ENCODE assay signal across 8 mouse cellular contexts in the genomic region with DNA sequence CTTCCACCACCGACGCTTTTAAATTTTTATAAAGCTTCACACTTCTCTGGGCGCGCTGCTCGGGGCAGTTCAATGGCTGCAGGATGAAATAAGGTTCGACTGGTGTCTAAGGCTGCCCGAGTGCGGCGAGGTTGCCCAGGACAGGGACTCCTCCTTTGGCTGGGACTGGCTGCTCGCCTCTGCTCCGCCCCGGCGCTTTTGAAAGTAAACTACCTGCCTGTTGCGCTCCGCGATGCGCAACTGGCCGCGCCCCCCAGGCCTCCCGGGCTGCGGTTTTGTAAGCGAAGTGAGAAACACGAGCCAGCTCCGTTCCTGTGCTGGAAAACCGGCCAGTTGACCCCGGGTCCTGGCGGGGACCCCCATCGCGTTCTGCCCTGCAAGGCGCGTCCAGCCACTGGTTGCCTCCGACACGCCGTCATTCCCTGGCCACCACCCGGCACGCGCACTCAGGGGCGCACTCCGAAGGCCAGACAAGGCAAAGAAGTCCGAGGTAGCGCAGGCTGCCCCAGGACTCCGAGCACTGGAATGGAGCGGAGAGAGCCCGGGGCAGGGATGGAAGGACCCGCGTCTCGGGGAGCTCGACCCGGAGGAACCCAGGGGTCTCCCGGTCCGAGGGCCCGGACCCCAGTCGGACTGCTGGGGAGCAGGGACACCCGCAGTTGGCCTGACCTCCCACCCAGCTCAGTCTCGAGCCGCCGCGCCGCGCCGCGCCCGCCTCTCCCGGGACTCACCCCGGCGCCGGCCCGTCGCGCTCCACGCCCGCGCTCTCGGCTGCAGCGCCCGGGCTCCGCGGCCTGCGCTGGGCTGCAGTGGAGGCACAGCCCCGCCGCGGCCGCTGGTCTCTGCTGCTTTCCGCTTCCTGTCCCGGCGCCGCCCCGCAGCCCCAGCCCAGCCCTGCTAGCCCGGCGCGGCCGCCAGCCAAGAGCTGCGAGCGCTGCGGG. TPM values are rescaled to one million over a fixed set of nuclear protein-coding genes. Genes with fewer than 3 reads are reported as not detected.
DNase-seq lines count a peak whose midpoint lies in the region; ATAC-seq and TF ChIP-seq lines count a peak whose summit lies in the region.

A gene (minus strand): TSS at position 913 of the 941 bp plus-strand sequence.

- H3K4me1 ChIP-seq in intestine, embryonic 15.5 days (replicated peaks) = peaks cover 23% of the 10 kb centered on the region
- peaks cover 9% of the 10 kb centered on the region; the same call in 1 of the 2 replicates for H3K4me1 ChIP-seq in midbrain, postnatal 0 days (ENCODE audit: insufficient read depth, low read length)

- no peaks in the 10 kb centered on the region for H3K9me3 ChIP-seq in intestine, embryonic 15.5 days
- H3K9me3 ChIP-seq in midbrain, postnatal 0 days (ENCODE audit: low read length) = no peaks in the 10 kb centered on the region

- DNase-seq in left cerebral cortex, adult 18-20 months (ENCODE audit: low spot score in 2 of 2) = peak; percentile 31 to 34
- no peak for DNase-seq in left cerebral cortex, adult 11 months (ENCODE audit: low spot score)
- peak; percentile 89 for DNase-seq in embryo, embryonic 11 days
- DNase-seq in gonadal fat pad, adult 2 months (ENCODE audit: low read depth) = no peak
- peak; percentile 75 for DNase-seq in liver
- peak; percentile 62 for DNase-seq in midbrain, postnatal 0 days (ENCODE audit: low spot score)
- peak; percentile 54 for DNase-seq in testis, postnatal 14 days (ENCODE audit: low spot score)

- peak within 1 kb of the TSS; percentile 88 for H3K27ac ChIP-seq in intestine, embryonic 15.5 days
- H3K27ac ChIP-seq in midbrain, postnatal 0 days (ENCODE audit: low read depth, low read length) = peak within 1 kb of the TSS; percentile 62

- peak within 1 kb of the TSS; percentile 84 for H3K4me3 ChIP-seq in intestine, embryonic 15.5 days (replicated peaks)
- peak within 1 kb of the TSS; percentile 69 for H3K4me3 ChIP-seq in midbrain, postnatal 0 days (ENCODE audit: low read depth, low read length)

- ATAC-seq in intestine, embryonic 15.5 days = peak; percentile 93
- ATAC-seq in midbrain, postnatal 0 days (ENCODE audit: low FRiP score) = peak; percentile 81

- under 1% methylated on average over 94 of the region's 95 CpGs for WGBS in intestine, embryonic 15.5 days
- WGBS in midbrain, postnatal 0 days = under 1% methylated on average over 73 of the region's 95 CpGs

- H3K36me3 ChIP-seq in intestine, embryonic 15.5 days = no peaks in the 10 kb centered on the region
- no peaks in the 10 kb centered on the region for H3K36me3 ChIP-seq in midbrain, postnatal 0 days (ENCODE audit: insufficient read depth, low read length)

- peak within 1 kb of the TSS; percentile 90 for H3K9ac ChIP-seq in intestine, embryonic 15.5 days
- H3K9ac ChIP-seq in midbrain, postnatal 0 days (replicated peaks; ENCODE audit: low read length, poor library complexity, severe bottlenecking) = peak within 1 kb of the TSS; percentile 64

- H3K27me3 ChIP-seq in intestine, embryonic 15.5 days (replicated peaks) = no peaks in the 10 kb centered on the region
- peaks cover 7% of the 10 kb centered on the region; the same call in 1 of the 2 replicates for H3K27me3 ChIP-seq in midbrain, postnatal 0 days (ENCODE audit: insufficient read depth, low read length)

- H3K4me2 ChIP-seq in intestine, embryonic 15.5 days (replicated peaks) = peak within 1 kb of the TSS; percentile 84
- peak within 1 kb of the TSS; percentile 98 for H3K4me2 ChIP-seq in midbrain, postnatal 0 days (ENCODE audit: low read depth, low read length, poor library complexity, severe bottlenecking)

- no peak for TF ChIP-seq CTCF in midbrain, postnatal 0 days (IDR thresholded peaks at IDR 0.05)

RNA-seq across cellular contexts. Expression of the gene that starts here (rescaled TPM):
- total RNA-seq in left cerebral cortex, adult 18-20 months (2021) = 1 to 10 TPM; 4.3 to 5.1 TPM
- 27.8 and 29.5 TPM in 2 replicates for polyA plus RNA-seq in gonadal fat pad, adult 2 months (2012; rRNA removed)
- polyA plus RNA-seq in intestine, embryonic 15.5 days (2015; fragmentation: Nextera tagmentation; extraction: Ambion mirVana) = 15.1 and 17.4 TPM in 2 replicates
- 16.8 and 22.5 TPM in 2 replicates for total RNA-seq in midbrain, postnatal 0 days (2014; rRNA removed)
- polyA plus RNA-seq in midbrain, postnatal 0 days (2015; fragmentation: Nextera tagmentation; extraction: Ambion mirVana) = 7.1 and 8.9 TPM in 2 replicates

Comparison
In these comparisons a context has a peak if more than half of its experiments do, and no peak if none do; other contexts are left out.
1. DNase-seq: peak in left cerebral cortex, adult 18-20 months (2 of 2), embryo, embryonic 11 days (single experiment), liver (single experiment), midbrain, postnatal 0 days (single experiment) and testis, postnatal 14 days (single experiment); none in left cerebral cortex, adult 11 months (single experiment) and gonadal fat pad, adult 2 months (single experiment).